Mouse (Mus musculus): ENCODE measurements around the gene BC030500. TPM values are rescaled to one million over a fixed set of nuclear protein-coding genes. Genes with fewer than 3 reads are reported as not detected.

Gene BC030500
- not detected for total RNA-seq (2021)
- long read RNA-seq, experiment 1, result 0 reads
- long read RNA-seq, experiment 2, result 0 reads

GRCm38 (mm10) chr8:58911677-58912076 is at the start of gene BC030500:
BC030500 (plus strand) TSS chr8:58911755.
- intact Hi-C loops (cut with DNase I; ENCODE audit: low total_unique reads), result no loop called here
- DNase-seq, result no peak

GRCm38 (mm10) chr8:58886405-58886804 is 25.1 kb upstream of the BC030500 start:
- intact Hi-C loops (cut with DNase I; ENCODE audit: low total_unique reads), result no loop called here
- no peak for DNase-seq

- DNase-seq, result no peak
- intact Hi-C loops (cut with DNase I; ENCODE audit: low total_unique reads), result no loop called here
These were observed 21.0 kb upstream of the BC030500 start for GRCm38 (mm10) chr8:58890591-58890990.

- no peak for DNase-seq
- intact Hi-C loops (cut with DNase I; ENCODE audit: low total_unique reads), result no loop called here
These were observed 15.6 kb upstream of the BC030500 start for GRCm38 (mm10) chr8:58895960-58896359.

GRCm38 (mm10) chr8:58904465-58904864 is 7.1 kb upstream of the BC030500 start:
- intact Hi-C loops (cut with DNase I; ENCODE audit: low total_unique reads), result no loop called here
- DNase-seq, result no peak

GRCm38 (mm10) chr8:58912196-58912839 is 763 bp downstream of the BC030500 start, which contains the start of gene Galntl6:
Galntl6 (minus strand) TSS chr8:58912640.
- peak; percentile 6 for DNase-seq
- intact Hi-C loops (cut with DNase I; ENCODE audit: low total_unique reads), result no loop called here

- peak; percentile 11 for DNase-seq
- intact Hi-C loops (cut with DNase I; ENCODE audit: low total_unique reads), result no loop called here
These were observed 1.5 kb downstream of the BC030500 start for GRCm38 (mm10) chr8:58912840-58913639.

GRCm38 (mm10) chr8:58913640-58913968 is 2.0 kb downstream of the BC030500 start:
- intact Hi-C loops (cut with DNase I; ENCODE audit: low total_unique reads), result no loop called here
- DNase-seq, result no peak

- no peak for DNase-seq
- intact Hi-C loops (cut with DNase I; ENCODE audit: low total_unique reads), result no loop called here
These were observed 3.6 kb downstream of the BC030500 start for GRCm38 (mm10) chr8:58915142-58915541.

GRCm38 (mm10) chr8:58931066-58931465 is 19.5 kb downstream of the BC030500 start:
- DNase-seq, result no peak
- intact Hi-C loops (cut with DNase I; ENCODE audit: low total_unique reads), result no loop called here

GRCm38 (mm10) chr8:58943773-58944172 is 32.2 kb downstream of the BC030500 start:
- intact Hi-C loops (cut with DNase I; ENCODE audit: low total_unique reads), result no loop called here
- no peak for DNase-seq

DNA sequence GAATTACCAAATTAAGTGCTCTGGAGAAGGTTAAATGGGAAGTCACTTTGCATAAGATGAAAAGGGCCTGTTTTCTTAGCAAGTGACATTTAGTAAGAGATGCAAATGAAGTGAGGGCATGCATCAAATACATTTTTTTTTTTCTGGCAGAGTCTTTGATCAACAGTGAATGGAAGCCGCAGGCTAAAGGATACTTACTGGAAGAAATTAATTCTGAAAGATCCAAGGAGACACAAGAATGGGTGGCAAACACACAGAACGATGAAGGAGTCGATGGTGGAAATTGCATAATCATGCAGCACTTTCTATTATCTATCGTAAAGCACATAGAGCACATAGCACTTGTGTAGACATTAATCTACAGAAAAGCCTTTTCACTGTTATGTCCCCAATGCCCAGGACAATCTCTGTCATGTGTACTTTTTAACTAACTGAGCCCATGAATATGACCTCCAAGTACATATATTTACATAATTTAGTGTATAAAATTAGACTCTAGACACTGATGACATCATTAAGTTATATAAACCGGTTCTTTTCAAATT is 45.7 kb downstream of the BC030500 start:
- no peak for DNase-seq
- intact Hi-C loops (cut with DNase I; ENCODE audit: low total_unique reads), result no loop called here

Other genes with a start within 250 kb of the BC030500 start
- gene Galntl6, start 885 bp downstream of the BC030500 start, total RNA-seq (2021), result under 1 TPM in 1 of 2 experiments, not detected in 1; 0.11 TPM